In genomic region chr2:59839755-59840154, GRCm38 (mm10) we compare ENCODE assay signal across 19 mouse cellular contexts. TPM values are rescaled to one million over a fixed set of nuclear protein-coding genes. Genes with fewer than 3 reads are reported as not detected.
A peak's percentile ranks its signal among the peaks of the same experiment; 100 is the strongest.
DNase-seq lines count a peak whose midpoint lies in the region; ATAC-seq and TF ChIP-seq lines count a peak whose summit lies in the region.
"Had no signal": no experiment of that assay in that cellular context is flagged by ENCODE, and none has a peak within 500 bp of the region (broad histone marks: within the 10 kb centered on the region; RNA-seq: fewer than 3 reads in every experiment).

No protein-coding gene starts in this region.

- peaks cover 77% of the 10 kb centered on the region for H3K36me3 ChIP-seq in embryonic facial prominence, embryonic 14.5 days (ENCODE audit: control insufficient read depth, insufficient read depth, low read length)
- H3K36me3 ChIP-seq in midbrain, embryonic 16.5 days (ENCODE audit: control insufficient read depth, insufficient read depth, low read length), result no peaks in the 10 kb centered on the region

- DNase-seq in heart, adult 11 months, result peak; percentile 89
- DNase-seq in heart, postnatal 10 days, result no peak
- peak; percentile 40 for DNase-seq in brain, embryonic 14.5 days (ENCODE audit: low read depth)
- DNase-seq in embryonic facial prominence, embryonic 14.5 days (ENCODE audit: low spot score), result no peak
- no peak for DNase-seq in left cerebral cortex, postnatal 36 days (ENCODE audit: low spot score in 2 of 2)
- DNase-seq in adrenal gland, postnatal 4 days (ENCODE audit: low spot score in 2 of 2), result no peak
- DNase-seq: cerebellum, postnatal 14 days; heart, postnatal 4 days; kidney, postnatal 36 days; lung, adult 18-20 months; lung, postnatal 14 days; retina, postnatal 1 day; right cerebral cortex, postnatal 4 days; thymus, adult 2 months had no signal

- H3K4me3 ChIP-seq in embryonic facial prominence, embryonic 14.5 days (ENCODE audit: low read depth, low read length), result no peak overlapping the region
- H3K4me3 ChIP-seq in midbrain, embryonic 16.5 days (ENCODE audit: low read depth, low read length), result no peak overlapping the region
- H3K4me3 ChIP-seq: heart, embryonic 13.5 days; limb, embryonic 10.5 days; megakaryocyte, embryonic 14.5 days had no signal

- ATAC-seq in embryonic facial prominence, embryonic 14.5 days (ENCODE audit: low read depth), result peak; percentile 56; the same call in 1 of the 2 replicates
- 0 out of 2 replicates have a peak, but pooled peaks have one; percentile 54 for ATAC-seq in midbrain, embryonic 16.5 days
- ATAC-seq: intestine, embryonic 16.5 days had no signal

- 74% methylated on average over 2 of the region's 2 CpGs for WGBS in embryonic facial prominence, embryonic 14.5 days
- WGBS in midbrain, embryonic 16.5 days, result 54% methylated on average over 2 of the region's 2 CpGs

- H3K9ac ChIP-seq in embryonic facial prominence, embryonic 14.5 days (ENCODE audit: low read depth, low read length), result no peak overlapping the region
- H3K9ac ChIP-seq in midbrain, embryonic 16.5 days (ENCODE audit: low read depth, low read length), result no peak overlapping the region
- H3K9ac ChIP-seq: heart, embryonic 13.5 days had no signal

- intact Hi-C loops in heart, postnatal 10 days (cut with DNase I), result no loop called here
- intact Hi-C loops in left cerebral cortex, postnatal 36 days (cut with DNase I), result no loop called here

- H3K27me3 ChIP-seq in embryonic facial prominence, embryonic 14.5 days (replicated peaks; ENCODE audit: control insufficient read depth, insufficient read depth, low read length), result no peaks in the 10 kb centered on the region
- no peaks in the 10 kb centered on the region for H3K27me3 ChIP-seq in midbrain, embryonic 16.5 days (ENCODE audit: control insufficient read depth, insufficient read depth, low read depth, low read length)
- H3K27me3 ChIP-seq: heart, embryonic 13.5 days had no signal

- H3K4me1 ChIP-seq in embryonic facial prominence, embryonic 14.5 days (ENCODE audit: control insufficient read depth, insufficient read depth, low read length), result no peaks in the 10 kb centered on the region
- H3K4me1 ChIP-seq in midbrain, embryonic 16.5 days (ENCODE audit: control insufficient read depth, insufficient read depth, low read length), result peaks cover 21% of the 10 kb centered on the region

- H3K9me3 ChIP-seq in embryonic facial prominence, embryonic 14.5 days (ENCODE audit: control insufficient read depth, low read length), result no peaks in the 10 kb centered on the region
- H3K9me3 ChIP-seq in midbrain, embryonic 16.5 days (replicated peaks; ENCODE audit: control insufficient read depth, low read length, poor library complexity, severe bottlenecking), result no peaks in the 10 kb centered on the region
- H3K9me3 ChIP-seq: heart, embryonic 13.5 days; limb, embryonic 10.5 days had no signal

- TF ChIP-seq CTCF in brain, embryonic 14.5 days (IDR thresholded peaks at IDR 0.05; ENCODE audit: borderline replicate concordance, extremely low read depth, insufficient read depth, insufficient read length), result no peak

- no peak overlapping the region for H3K27ac ChIP-seq in embryonic facial prominence, embryonic 14.5 days (replicated peaks; ENCODE audit: low read depth, low read length)
- peak overlapping the region; percentile 67 for H3K27ac ChIP-seq in midbrain, embryonic 16.5 days (ENCODE audit: low read length)
- H3K27ac ChIP-seq: heart, embryonic 13.5 days; limb, embryonic 10.5 days had no signal

- TF ChIP-seq POLR2A in brain, embryonic 14.5 days (IDR thresholded peaks at IDR 0.05; ENCODE audit: borderline replicate concordance, extremely low read depth, insufficient read depth, insufficient read length, poor library complexity, severe bottlenecking), result no peak

- H3K4me2 ChIP-seq in embryonic facial prominence, embryonic 14.5 days (ENCODE audit: low read depth, low read length), result no peak overlapping the region
- no peak overlapping the region for H3K4me2 ChIP-seq in midbrain, embryonic 16.5 days (ENCODE audit: low read length)
- H3K4me2 ChIP-seq: heart, embryonic 13.5 days had no signal

RNA-seq across cellular contexts. Expression of gene Wdsub1, which starts 42.6 kb away (rescaled TPM):
- 10 to 100 TPM; 28.7 to 29.7 TPM for total RNA-seq in heart, postnatal 10 days (2021)
- polyA plus RNA-seq in brain, embryonic 14.5 days (2012; rRNA removed), result 25.3 and 26.8 TPM in 2 replicates
- polyA plus RNA-seq in embryonic facial prominence, embryonic 14.5 days (2014; fragmentation: Nextera tagmentation; extraction: Ambion mirVana), result 29.1 and 32.7 TPM in 2 replicates
- 16.6 and 21.2 TPM in 2 replicates for polyA plus RNA-seq in midbrain, embryonic 16.5 days (2015; fragmentation: Nextera tagmentation; extraction: Ambion mirVana)
- total RNA-seq in left cerebral cortex, postnatal 36 days (2021), result 10 to 100 TPM; 16.3 to 16.4 TPM
- 10 to 100 TPM; 26.1 to 26.6 TPM for total RNA-seq in adrenal gland, postnatal 4 days (2021)

Comparison
In these comparisons a context has a peak if more than half of its experiments do, and no peak if none do; other contexts are left out.
1. DNase-seq: peak in heart, adult 11 months (single experiment) and brain, embryonic 14.5 days (single experiment); none in heart, postnatal 10 days (0 of 2), embryonic facial prominence, embryonic 14.5 days (single experiment), left cerebral cortex, postnatal 36 days (0 of 2) and adrenal gland, postnatal 4 days (0 of 2).